Mouse (Mus musculus) monocyte, adult 5-6 weeks (primary cell): ENCODE results near the gene Atp4b. TPM values are rescaled to one million over a fixed set of nuclear protein-coding genes. Genes with fewer than 3 reads are reported as not detected.
A peak's percentile ranks its signal among the peaks of the same experiment; 100 is the strongest.

Source experiments
- ATAC-seq: fragments of 153-309, 156-312 bp; replicated peaks from 2 replicates; pipeline ENCODE4 v1.8.0; 2017; ENCODE audit warnings: mild to moderate bottlenecking; ENCODE audit not compliant: low TSS enrichment, insufficient number of reproducible peaks, severe bottlenecking, poor library complexity, low FRiP score
- total RNA-seq: library from RNA; stranded (forward); fragments of 200-1000, 200-491, 200-594 nt; gene quantifications from 3 replicates; pipeline ENCODE4 v1.2.3, GENCODE M21; 2017

The Atp4b gene
- total RNA-seq = not detected in 3 replicates

- ATAC-seq = no peak
These were observed at the start of gene Atp4b for GRCm38 (mm10) chr8:13396725-13397124. Gene Atp4b, minus strand, starts transcription at chr8:13396825.

GRCm38 (mm10) chr8:13442152-13442551 lies 45.5 kb upstream of the Atp4b start:
- no peak for ATAC-seq

- no peak for ATAC-seq
These were observed 40.9 kb upstream of the Atp4b start for GRCm38 (mm10) chr8:13437531-13437930.

GRCm38 (mm10) chr8:13436052-13436451 lies 39.4 kb upstream of the Atp4b start:
- ATAC-seq = no peak

- no peak for ATAC-seq
These were observed 38.3 kb upstream of the Atp4b start, which contains the start of gene Tmem255b for GRCm38 (mm10) chr8:13434889-13435288. Gene Tmem255b, plus strand, starts transcription at chr8:13435189.

GRCm38 (mm10) chr8:13433130-13433529 lies 36.5 kb upstream of the Atp4b start:
- no peak for ATAC-seq

- no peak for ATAC-seq
These were observed 34.2 kb upstream of the Atp4b start for GRCm38 (mm10) chr8:13430866-13431265.

- ATAC-seq = no peak
These were observed 33.8 kb upstream of the Atp4b start for GRCm38 (mm10) chr8:13430412-13430811.

- ATAC-seq = no peak
These were observed 31.5 kb upstream of the Atp4b start for GRCm38 (mm10) chr8:13428156-13428555.

- no peak for ATAC-seq
These were observed 30.7 kb upstream of the Atp4b start for GRCm38 (mm10) chr8:13427351-13427750.

GRCm38 (mm10) chr8:13420970-13421369 lies 24.3 kb upstream of the Atp4b start:
- no peak for ATAC-seq

GRCm38 (mm10) chr8:13419111-13419639 lies 22.6 kb upstream of the Atp4b start:
- no peak for ATAC-seq

GRCm38 (mm10) chr8:13415879-13416278 lies 19.3 kb upstream of the Atp4b start:
- no peak for ATAC-seq

GRCm38 (mm10) chr8:13413823-13414390 lies 17.3 kb upstream of the Atp4b start:
- ATAC-seq = no peak

GRCm38 (mm10) chr8:13412891-13413558 lies 16.4 kb upstream of the Atp4b start:
- ATAC-seq = 0 out of 2 replicates have a peak, but pooled peaks have one; percentile 60

- no peak for ATAC-seq
These were observed 15.0 kb upstream of the Atp4b start for GRCm38 (mm10) chr8:13411597-13411996.

- ATAC-seq = no peak
These were observed 9.4 kb upstream of the Atp4b start for GRCm38 (mm10) chr8:13406011-13406410.

GRCm38 (mm10) chr8:13404666-13405131 lies 8.1 kb upstream of the Atp4b start, which contains the start of gene Grk1:
Gene Grk1, plus strand, starts transcription at chr8:13405081.
- ATAC-seq = no peak

GRCm38 (mm10) chr8:13403517-13403916 lies 6.9 kb upstream of the Atp4b start:
- no peak for ATAC-seq

GRCm38 (mm10) chr8:13393869-13394268 lies 2.8 kb downstream of the Atp4b start:
- ATAC-seq = no peak
